Mouse (Mus musculus): ENCODE data around the gene Ptpn3. TPM values are rescaled to one million over a fixed set of nuclear protein-coding genes. Genes with fewer than 3 reads are reported as not detected.

Gene Ptpn3
- total and polyA plus RNA-seq, 3 experiments = 0.08 to 0.14 (median 0.09) TPM

DNA sequence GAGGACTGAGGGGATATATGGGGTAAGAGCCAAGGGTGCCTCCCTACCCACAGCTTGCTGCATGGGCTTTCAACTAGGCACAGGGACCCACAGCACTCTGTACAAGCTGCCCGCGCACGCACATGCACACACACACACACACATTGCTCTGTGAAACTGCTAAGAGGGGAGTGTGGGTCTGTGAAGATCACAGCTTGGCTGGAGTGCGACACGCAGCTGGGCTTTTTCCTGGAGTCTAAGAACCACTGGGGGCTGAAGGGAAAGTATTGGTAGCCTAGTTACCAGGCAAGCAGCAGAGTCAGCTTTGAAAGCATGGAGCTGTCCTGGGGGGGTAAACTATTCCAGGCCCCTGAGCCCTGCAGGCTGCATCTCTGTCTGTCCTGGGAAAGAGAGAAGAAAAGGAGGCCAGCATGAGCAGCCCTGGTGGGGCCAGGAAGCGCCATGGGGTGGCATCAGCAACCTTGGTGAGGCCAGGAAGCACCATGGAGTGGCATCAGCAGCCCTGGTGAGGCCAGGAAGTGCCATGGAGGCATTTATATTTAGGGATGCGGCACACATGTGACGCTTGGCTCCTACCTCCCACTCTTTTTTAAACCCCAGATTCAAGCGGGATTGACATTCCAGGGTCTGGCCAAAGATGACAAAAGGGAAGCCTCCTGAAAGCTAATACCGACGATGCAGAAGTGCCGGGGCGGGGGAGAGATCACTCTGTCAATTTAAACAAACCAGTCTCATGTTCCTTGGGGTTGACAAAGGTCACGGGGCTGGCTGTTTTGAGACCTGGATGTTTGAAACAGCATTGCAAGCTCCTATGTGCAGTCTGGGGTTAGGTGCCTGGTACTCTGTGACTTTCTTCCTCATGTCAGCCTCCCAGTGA lies 43.2 kb downstream of the Ptpn3 start:
- Histone ChIP-seq H3K4me1 (ENCODE audit: control insufficient read depth in 1 of 2, insufficient read depth in 2 of 2) (no peaks in the 10 kb centered on the region), H3K4me3 (replicated peaks in 1 of 3; ENCODE audit: low read depth in 2 of 3, low read length in 2 of 3, poor library complexity in 1 of 3) (no peak overlapping the region), H3K27me3 (replicated peaks) (no peaks in the 10 kb centered on the region), H3K4me2 (ENCODE audit: insufficient read depth, low read depth, poor library complexity, severe bottlenecking) (no peak overlapping the region), H3K36me3 (replicated peaks in 1 of 2; ENCODE audit: control insufficient read depth in 1 of 2, insufficient read depth in 1 of 2, low read length in 1 of 2) (no peaks in the 10 kb centered on the region), H3K27ac (ENCODE audit: insufficient read depth, low read depth) (no peak overlapping the region), H3K9ac (ENCODE audit: insufficient read depth, low read depth) (no peak overlapping the region), H3K79me2 (replicated peaks; ENCODE audit: control insufficient read depth, extremely low read depth, insufficient read depth, poor library complexity, severe bottlenecking) (no peaks in the 10 kb centered on the region), H3K9me3 (replicated peaks; ENCODE audit: low read length) (no peaks in the 10 kb centered on the region)
- TF ChIP-seq SMC3 (IDR thresholded peaks at IDR 0.05; ENCODE audit: low read depth, low read length) = no peak
- TF ChIP-seq USF2 (conservative IDR thresholded peaks at IDR 0.05; ENCODE audit: low read depth, low read length) = no peak
- no peak for TF ChIP-seq CTCF (conservative IDR thresholded peaks at IDR 0.05 in 1 of 2, IDR thresholded peaks at IDR 0.05 in 1 of 2; ENCODE audit: low read depth in 2 of 2, low read length in 2 of 2)
- TF ChIP-seq CHD1 (IDR thresholded peaks at IDR 0.05; ENCODE audit: low read depth, low read length) = no peak
- no peak for TF ChIP-seq JUN (IDR thresholded peaks at IDR 0.05; ENCODE audit: insufficient read depth, low read depth, low read length)
- TF ChIP-seq GABPA (IDR thresholded peaks at IDR 0.05; ENCODE audit: insufficient replicate concordance, low read depth, low read length) = no peak
- no peak for TF ChIP-seq MAZ (IDR thresholded peaks at IDR 0.05; ENCODE audit: low read depth, low read length)
- no peak for TF ChIP-seq MXI1 (IDR thresholded peaks at IDR 0.05; ENCODE audit: low read depth, low read length)
- TF ChIP-seq CHD2 (IDR thresholded peaks at IDR 0.05; ENCODE audit: low read length) = no peak
- no peak for TF ChIP-seq PAX5 (IDR thresholded peaks at IDR 0.05; ENCODE audit: low read length)
- no peak for TF ChIP-seq TCF12 (IDR thresholded peaks at IDR 0.05; ENCODE audit: low read depth, low read length)
- no peak for TF ChIP-seq IRF4 (IDR thresholded peaks at IDR 0.05; ENCODE audit: low read depth, low read length)
- no peak for TF ChIP-seq RCOR1 (conservative IDR thresholded peaks at IDR 0.05; ENCODE audit: low read depth, low read length)
- no peak for TF ChIP-seq RAD21 (IDR thresholded peaks at IDR 0.05; ENCODE audit: low read depth, low read length)
- no peak for TF ChIP-seq EP300 (IDR thresholded peaks at IDR 0.05; ENCODE audit: low read length)
- no peak for TF ChIP-seq USF1 (IDR thresholded peaks at IDR 0.05; ENCODE audit: low read depth, low read length)
- TF ChIP-seq MAX (IDR thresholded peaks at IDR 0.05; ENCODE audit: low read length) = no peak
- TF ChIP-seq MAFK (IDR thresholded peaks at IDR 0.05; ENCODE audit: insufficient replicate concordance, low read length) = no peak
- no peak for TF ChIP-seq TBP (conservative IDR thresholded peaks at IDR 0.05; ENCODE audit: low read depth, low read length)
- no peak for TF ChIP-seq ZNF384 (IDR thresholded peaks at IDR 0.05; ENCODE audit: low read depth, low read length)
- dilution Hi-C loops (cut with MboI; ENCODE audit: extremely low pct_ligation_motif_present, extremely low pct_unique_long_range_greater_than_20kb, low sequenced_read_pairs) = no loop called here
- DNase-seq (ENCODE audit: extremely low read depth) = no peak
- in situ Hi-C loops (cut with MboI; ENCODE audit: low pct_ligation_motif_present, low pct_unique_long_range_greater_than_20kb, low sequenced_read_pairs) = no loop called here

DNA sequence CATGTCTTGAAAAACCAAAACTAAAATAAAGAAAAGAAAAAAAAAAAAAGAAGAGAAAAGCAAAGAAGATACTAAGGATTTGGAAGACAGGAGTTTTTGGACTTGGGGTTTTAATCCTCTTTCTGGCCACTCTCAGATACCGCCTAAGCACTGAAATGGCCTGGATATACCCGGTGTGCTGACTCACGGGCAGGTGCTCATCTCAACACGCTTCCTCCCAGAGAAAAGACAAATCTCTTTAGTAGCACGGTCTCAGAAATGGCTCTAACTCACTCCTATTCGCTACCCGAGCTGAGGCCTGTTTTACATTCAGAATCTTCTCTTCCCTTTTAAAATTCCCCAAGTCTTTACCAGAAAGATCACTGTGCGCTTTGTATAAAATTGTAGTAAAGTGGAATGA lies 44.2 kb downstream of the Ptpn3 start:
- in situ Hi-C loops (cut with MboI; ENCODE audit: low pct_ligation_motif_present, low pct_unique_long_range_greater_than_20kb, low sequenced_read_pairs) (no loop called here), dilution Hi-C loops (cut with MboI; ENCODE audit: extremely low pct_ligation_motif_present, extremely low pct_unique_long_range_greater_than_20kb, low sequenced_read_pairs) (no loop called here)
- Histone ChIP-seq H3K4me1 (ENCODE audit: control insufficient read depth in 1 of 2, insufficient read depth in 2 of 2) (no peaks in the 10 kb centered on the region), H3K79me2 (replicated peaks; ENCODE audit: control insufficient read depth, extremely low read depth, insufficient read depth, poor library complexity, severe bottlenecking) (no peaks in the 10 kb centered on the region), H3K9me3 (replicated peaks; ENCODE audit: low read length) (no peaks in the 10 kb centered on the region), H3K4me2 (ENCODE audit: insufficient read depth, low read depth, poor library complexity, severe bottlenecking) (no peak overlapping the region), H3K27ac (ENCODE audit: insufficient read depth, low read depth) (no peak overlapping the region), H3K27me3 (replicated peaks) (no peaks in the 10 kb centered on the region), H3K9ac (ENCODE audit: insufficient read depth, low read depth) (no peak overlapping the region), H3K4me3 (replicated peaks in 1 of 3; ENCODE audit: low read depth in 2 of 3, low read length in 2 of 3, poor library complexity in 1 of 3) (no peak overlapping the region), H3K36me3 (replicated peaks in 1 of 2; ENCODE audit: control insufficient read depth in 1 of 2, insufficient read depth in 1 of 2, low read length in 1 of 2) (no peaks in the 10 kb centered on the region)
- DNase-seq (ENCODE audit: extremely low read depth) = no peak
- TF ChIP-seq MAX (IDR thresholded peaks at IDR 0.05; ENCODE audit: low read length) (no peak), JUN (IDR thresholded peaks at IDR 0.05; ENCODE audit: insufficient read depth, low read depth, low read length) (no peak), POLR2AphosphoS2 (IDR thresholded peaks at IDR 0.05; ENCODE audit: low read depth, low read length) (no peak), MXI1 (IDR thresholded peaks at IDR 0.05; ENCODE audit: low read depth, low read length) (no peak), JUND (conservative IDR thresholded peaks at IDR 0.05; ENCODE audit: low read depth, low read length) (no peak), IRF4 (IDR thresholded peaks at IDR 0.05; ENCODE audit: low read depth, low read length) (no peak), ZKSCAN1 (IDR thresholded peaks at IDR 0.05; ENCODE audit: borderline replicate concordance, low read depth, low read length) (no peak), KAT2A (IDR thresholded peaks at IDR 0.05; ENCODE audit: insufficient replicate concordance, low read length) (no peak), MAFK (IDR thresholded peaks at IDR 0.05; ENCODE audit: insufficient replicate concordance, low read length) (no peak), TBP (conservative IDR thresholded peaks at IDR 0.05; ENCODE audit: low read depth, low read length) (no peak), ZMIZ1 (IDR thresholded peaks at IDR 0.05; ENCODE audit: low read depth, low read length) (no peak), CHD1 (IDR thresholded peaks at IDR 0.05; ENCODE audit: low read depth, low read length) (no peak), NELFE (IDR thresholded peaks at IDR 0.05; ENCODE audit: low read depth, low read length) (no peak), ELF1 (IDR thresholded peaks at IDR 0.05; ENCODE audit: low read depth, low read length) (no peak), CTCF (conservative IDR thresholded peaks at IDR 0.05 in 1 of 2, IDR thresholded peaks at IDR 0.05 in 1 of 2; ENCODE audit: low read depth in 2 of 2, low read length in 2 of 2) (no peak), ETS1 (conservative IDR thresholded peaks at IDR 0.05; ENCODE audit: low read depth, low read length) (no peak), PAX5 (IDR thresholded peaks at IDR 0.05; ENCODE audit: low read length) (no peak)
